Mouse (Mus musculus) testis, postnatal 10 days (tissue): ENCODE measurements around the gene Palm3.
"Not testable (repeated sequence)": the region's sequence is repeated elsewhere in the genome, so short reads cannot be mapped to it uniquely, and the experiment has no call there.

ENCODE experiments used
- DNase-seq: peaks from one replicate; pipeline ENCODE4 v3.0.0; 2021; ENCODE audit warnings: low spot score

Palm3 gene

GRCm38 (mm10) chr8:84021096-84021495 lies at the start of gene Palm3:
TSS of gene Palm3 (plus strand) at chr8:84021471.
- DNase-seq: no peak

GRCm38 (mm10) chr8:83971661-83972060 lies 49.6 kb upstream of the Palm3 start:
- peak; percentile 37 for DNase-seq

GRCm38 (mm10) chr8:83972150-83973120 lies 48.8 kb upstream of the Palm3 start, which contains the start of gene Prkaca:
TSS of gene Prkaca (plus strand) at chr8:83972993.
- DNase-seq: peak; percentile 97

GRCm38 (mm10) chr8:83973161-83974031 lies 47.9 kb upstream of the Palm3 start:
- DNase-seq: peak; percentile 66

GRCm38 (mm10) chr8:83974521-83974920 lies 46.8 kb upstream of the Palm3 start:
- DNase-seq: peak; percentile 39

GRCm38 (mm10) chr8:83976101-83976630 lies 45.1 kb upstream of the Palm3 start:
- peak; percentile 42 for DNase-seq

- peak; percentile 52 for DNase-seq
These were observed 44.4 kb upstream of the Palm3 start for GRCm38 (mm10) chr8:83976779-83977350.

GRCm38 (mm10) chr8:83977646-83978045 lies 43.6 kb upstream of the Palm3 start:
- DNase-seq: peak; percentile 54

GRCm38 (mm10) chr8:83978200-83978599 lies 43.1 kb upstream of the Palm3 start:
- peak; percentile 40 for DNase-seq

GRCm38 (mm10) chr8:83980250-83980649 lies 41.0 kb upstream of the Palm3 start:
- peak; percentile 50 for DNase-seq

GRCm38 (mm10) chr8:83980845-83981244 lies 40.4 kb upstream of the Palm3 start:
- peak; percentile 44 for DNase-seq

- no peak for DNase-seq
These were observed 39.7 kb upstream of the Palm3 start for GRCm38 (mm10) chr8:83981533-83981932.

GRCm38 (mm10) chr8:83982449-83982848 lies 38.8 kb upstream of the Palm3 start:
- DNase-seq: no peak

- not testable (repeated sequence) for DNase-seq
These were observed 38.0 kb upstream of the Palm3 start for GRCm38 (mm10) chr8:83983222-83983621.

GRCm38 (mm10) chr8:83989243-83989642 lies 32.0 kb upstream of the Palm3 start:
- DNase-seq: no peak

GRCm38 (mm10) chr8:83990170-83990569 lies 31.1 kb upstream of the Palm3 start:
- no peak for DNase-seq

- DNase-seq: no peak
These were observed 28.8 kb upstream of the Palm3 start for GRCm38 (mm10) chr8:83992488-83992887.

GRCm38 (mm10) chr8:83994030-83994429 lies 27.2 kb upstream of the Palm3 start:
- no peak for DNase-seq

GRCm38 (mm10) chr8:83995973-83996372 lies 25.3 kb upstream of the Palm3 start:
- peak; percentile 58 for DNase-seq

GRCm38 (mm10) chr8:83996567-83997505 lies 24.4 kb upstream of the Palm3 start:
- peak; percentile 94 for DNase-seq
